Mouse (Mus musculus): ENCODE data around the gene Slc2a10. TPM values are rescaled to one million over a fixed set of nuclear protein-coding genes. Genes with fewer than 3 reads are reported as not detected.

Slc2a10 gene
- polyA plus RNA-seq, 1 experiment from 2014 or later: 3.0 TPM

GRCm38 (mm10) chr2:165475850-165476249, 27.7 kb upstream of the Slc2a10 start:
- Histone ChIP-seq H3K4me3 (ENCODE audit: low read length) (no peak overlapping the region), H3K36me3 (ENCODE audit: control insufficient read depth, insufficient read depth, low read length) (no peaks in the 10 kb centered on the region), H3K9me3 (ENCODE audit: control insufficient read depth, low read length) (no peaks in the 10 kb centered on the region), H3K4me1 (ENCODE audit: control insufficient read depth, insufficient read depth, low read depth, low read length) (no peaks in the 10 kb centered on the region; the same call in 1 of the 2 replicates), H3K27me3 (replicated peaks; ENCODE audit: control insufficient read depth, insufficient read depth, low read length) (no peaks in the 10 kb centered on the region; the same call in 1 of the 2 replicates), H3K4me2 (ENCODE audit: low read length) (no peak overlapping the region), H3K27ac (ENCODE audit: low read depth, low read length) (no peak overlapping the region), H3K9ac (ENCODE audit: low read depth, low read length) (no peak overlapping the region)
- WGBS: 48% methylated on average over 5 of the region's 5 CpGs
- no peak for ATAC-seq

DNA sequence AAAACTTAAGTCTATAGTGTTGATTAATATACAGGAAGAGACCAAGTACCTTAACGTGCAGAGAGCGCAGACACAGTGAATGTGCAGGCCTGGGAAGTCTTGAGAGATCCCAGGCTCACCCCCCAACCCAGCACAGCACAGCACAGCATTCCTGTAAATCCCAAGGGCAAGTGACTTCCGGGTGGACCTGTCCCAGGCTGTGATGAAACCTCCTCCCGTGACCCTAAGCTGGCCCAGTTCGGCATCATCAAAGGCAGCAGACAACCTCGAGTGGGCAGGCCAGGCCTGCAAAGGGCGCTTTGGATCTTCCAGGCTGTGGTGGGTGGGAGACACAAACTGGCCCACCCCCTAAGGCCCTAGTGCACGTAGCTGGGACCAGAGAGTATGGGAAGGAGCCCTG, 21.6 kb upstream of the Slc2a10 start:
- H3K4me2 ChIP-seq (ENCODE audit: low read length): no peak overlapping the region
- no peak overlapping the region for H3K4me3 ChIP-seq (ENCODE audit: low read length)
- 67% methylated on average over 8 of the region's 8 CpGs for WGBS
- no peak for ATAC-seq
- H3K27ac ChIP-seq (ENCODE audit: low read depth, low read length): no peak overlapping the region
- H3K9ac ChIP-seq (ENCODE audit: low read depth, low read length): no peak overlapping the region
- H3K36me3 ChIP-seq (ENCODE audit: control insufficient read depth, insufficient read depth, low read length): no peaks in the 10 kb centered on the region
- H3K27me3 ChIP-seq (replicated peaks; ENCODE audit: control insufficient read depth, insufficient read depth, low read length): no peaks in the 10 kb centered on the region
- H3K9me3 ChIP-seq (ENCODE audit: control insufficient read depth, low read length): no peaks in the 10 kb centered on the region
- peaks cover 7% of the 10 kb centered on the region; the same call in 1 of the 2 replicates for H3K4me1 ChIP-seq (ENCODE audit: control insufficient read depth, insufficient read depth, low read depth, low read length)

DNA sequence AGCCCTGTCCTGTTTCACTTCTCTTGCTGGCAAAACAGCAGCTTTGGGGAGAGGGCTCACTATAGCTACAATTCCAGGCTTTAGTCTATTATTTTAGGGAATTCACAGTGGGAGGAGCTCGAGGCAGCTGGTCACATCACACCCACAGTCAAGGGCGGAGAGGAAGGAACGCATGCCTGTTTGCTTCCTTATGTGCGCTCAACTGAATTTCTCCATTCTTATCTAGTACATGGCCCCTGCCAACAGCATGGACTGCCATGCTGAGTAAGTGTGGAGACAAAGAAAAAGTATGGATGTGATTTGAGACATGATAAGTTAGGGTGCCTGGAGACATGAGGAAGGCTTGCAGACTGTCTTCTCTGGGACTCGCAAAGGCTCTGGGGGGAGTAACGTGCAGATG, 19.4 kb upstream of the Slc2a10 start:
- H3K9ac ChIP-seq (ENCODE audit: low read depth, low read length): no peak overlapping the region
- H3K4me3 ChIP-seq (ENCODE audit: low read length): no peak overlapping the region
- no peak for ATAC-seq
- H3K4me1 ChIP-seq (ENCODE audit: control insufficient read depth, insufficient read depth, low read depth, low read length): peaks cover 9% of the 10 kb centered on the region; the same call in 1 of the 2 replicates
- H3K36me3 ChIP-seq (ENCODE audit: control insufficient read depth, insufficient read depth, low read length): peaks cover 6% of the 10 kb centered on the region
- no peak overlapping the region for H3K4me2 ChIP-seq (ENCODE audit: low read length)
- H3K27ac ChIP-seq (ENCODE audit: low read depth, low read length): no peak overlapping the region
- WGBS: 61% methylated on average over 6 of the region's 6 CpGs
- H3K27me3 ChIP-seq (replicated peaks; ENCODE audit: control insufficient read depth, insufficient read depth, low read length): no peaks in the 10 kb centered on the region
- no peaks in the 10 kb centered on the region for H3K9me3 ChIP-seq (ENCODE audit: control insufficient read depth, low read length)

- H3K9ac ChIP-seq (ENCODE audit: low read depth, low read length): no peak overlapping the region
- H3K4me2 ChIP-seq (ENCODE audit: low read length): no peak overlapping the region
- H3K9me3 ChIP-seq (ENCODE audit: control insufficient read depth, low read length): no peaks in the 10 kb centered on the region
- no peaks in the 10 kb centered on the region for H3K27me3 ChIP-seq (replicated peaks; ENCODE audit: control insufficient read depth, insufficient read depth, low read length)
- peaks cover 9% of the 10 kb centered on the region; the same call in 1 of the 2 replicates for H3K4me1 ChIP-seq (ENCODE audit: control insufficient read depth, insufficient read depth, low read depth, low read length)
- no peak overlapping the region for H3K4me3 ChIP-seq (ENCODE audit: low read length)
- H3K27ac ChIP-seq (ENCODE audit: low read depth, low read length): no peak overlapping the region
- peaks cover 19% of the 10 kb centered on the region for H3K36me3 ChIP-seq (ENCODE audit: control insufficient read depth, insufficient read depth, low read length)
- WGBS: 70% methylated on average over 3 of the region's 3 CpGs
- no peak for ATAC-seq
Observed at GRCm38 (mm10) chr2:165485826-165486225, 17.8 kb upstream of the Slc2a10 start.

- ATAC-seq: peak; percentile 26; the same call in 1 of the 2 replicates
- no peaks in the 10 kb centered on the region for H3K9me3 ChIP-seq (ENCODE audit: control insufficient read depth, low read length)
Observed at GRCm38 (mm10) chr2:165486401-165486800, 17.2 kb upstream of the Slc2a10 start.

GRCm38 (mm10) chr2:165486881-165487535, 16.6 kb upstream of the Slc2a10 start:
- H3K36me3 ChIP-seq (ENCODE audit: control insufficient read depth, insufficient read depth, low read length): peaks cover 19% of the 10 kb centered on the region
- 30% methylated on average over 8 of the region's 8 CpGs for WGBS
- no peak overlapping the region for H3K4me2 ChIP-seq (ENCODE audit: low read length)
- no peak overlapping the region; the same call in 1 of the 2 replicates for H3K27ac ChIP-seq (ENCODE audit: low read depth, low read length)
- peak; percentile 68 for ATAC-seq
- H3K27me3 ChIP-seq (replicated peaks; ENCODE audit: control insufficient read depth, insufficient read depth, low read length): no peaks in the 10 kb centered on the region
- H3K9ac ChIP-seq (ENCODE audit: low read depth, low read length): no peak overlapping the region
- no peaks in the 10 kb centered on the region for H3K9me3 ChIP-seq (ENCODE audit: control insufficient read depth, low read length)
- no peak overlapping the region for H3K4me3 ChIP-seq (ENCODE audit: low read length)
- peaks cover 11% of the 10 kb centered on the region for H3K4me1 ChIP-seq (ENCODE audit: control insufficient read depth, insufficient read depth, low read depth, low read length)

More at GRCm38 (mm10) chr2:165486401-165486800, 17.2 kb upstream of the Slc2a10 start:
- Histone ChIP-seq H3K27me3 (replicated peaks; ENCODE audit: control insufficient read depth, insufficient read depth, low read length) (no peaks in the 10 kb centered on the region), H3K9ac (ENCODE audit: low read depth, low read length) (no peak overlapping the region), H3K4me2 (ENCODE audit: low read length) (no peak overlapping the region), H3K4me1 (ENCODE audit: control insufficient read depth, insufficient read depth, low read depth, low read length) (peaks cover 9% of the 10 kb centered on the region; the same call in 1 of the 2 replicates), H3K4me3 (ENCODE audit: low read length) (no peak overlapping the region), H3K27ac (ENCODE audit: low read depth, low read length) (no peak overlapping the region; the same call in 1 of the 2 replicates), H3K36me3 (ENCODE audit: control insufficient read depth, insufficient read depth, low read length) (peaks cover 19% of the 10 kb centered on the region)
- 65% methylated on average over 5 of the region's 5 CpGs for WGBS

DNA sequence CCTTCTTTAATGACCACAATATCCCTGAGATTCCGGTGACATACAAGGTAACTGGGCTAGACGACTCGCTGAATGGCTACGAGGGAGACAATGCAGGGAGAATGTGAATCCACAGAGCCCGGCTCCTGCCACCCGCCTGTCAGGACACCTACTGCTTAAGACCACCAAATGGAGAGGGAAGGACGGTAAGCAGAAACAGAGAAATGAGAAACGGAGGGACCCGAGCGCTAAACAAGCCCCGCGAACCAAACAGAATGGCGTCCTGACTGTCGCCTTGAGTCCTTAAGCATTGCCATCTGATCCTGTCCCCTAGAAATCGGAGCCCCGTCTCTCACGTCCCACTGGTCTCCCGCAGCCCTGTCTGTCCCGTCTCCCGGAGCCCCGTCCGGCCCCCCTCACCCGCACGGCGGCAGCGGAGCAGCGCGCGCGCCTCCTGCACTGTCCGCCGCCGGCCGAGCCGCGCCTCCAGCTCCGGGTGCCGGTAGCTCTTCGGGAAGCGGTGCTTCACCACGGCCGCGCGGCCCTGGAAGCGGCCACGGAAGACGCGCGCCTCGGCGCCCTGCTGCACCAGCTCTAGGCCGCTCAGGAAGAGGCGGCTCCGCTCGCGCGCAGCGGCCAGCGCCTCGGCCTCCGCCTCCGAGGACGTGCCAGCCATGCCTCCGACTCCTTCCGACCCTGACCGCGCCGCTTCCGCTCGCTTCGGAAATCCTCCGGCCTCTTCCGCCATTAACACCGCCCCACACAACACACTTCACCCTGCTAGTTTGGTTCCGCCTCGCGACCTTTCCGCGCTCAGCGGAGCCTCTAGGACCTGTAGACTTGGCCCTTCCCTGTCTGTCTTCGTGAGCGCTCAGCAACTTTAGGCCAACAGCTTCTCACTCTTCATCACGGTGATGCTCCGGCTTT, 10.7 kb upstream of the Slc2a10 start, which contains the start of gene Trp53rka:
Gene Trp53rka (minus strand): TSS at position 677 of the 906 bp plus-strand sequence.
- under 1% methylated on average over 63 of the region's 84 CpGs for WGBS
- H3K9ac ChIP-seq (ENCODE audit: low read depth, low read length): peak within 1 kb of the TSS; percentile 82
- peaks cover 13% of the 10 kb centered on the region for H3K4me1 ChIP-seq (ENCODE audit: control insufficient read depth, insufficient read depth, low read depth, low read length)
- H3K27ac ChIP-seq (ENCODE audit: low read depth, low read length): peak within 1 kb of the TSS; percentile 85
- peak within 1 kb of the TSS; percentile 66 for H3K4me2 ChIP-seq (ENCODE audit: low read length)
- H3K9me3 ChIP-seq (ENCODE audit: control insufficient read depth, low read length): no peaks in the 10 kb centered on the region
- no peaks in the 10 kb centered on the region for H3K27me3 ChIP-seq (replicated peaks; ENCODE audit: control insufficient read depth, insufficient read depth, low read length)
- H3K4me3 ChIP-seq (ENCODE audit: low read length): peak within 1 kb of the TSS; percentile 73
- H3K36me3 ChIP-seq (ENCODE audit: control insufficient read depth, insufficient read depth, low read length): peaks cover 19% of the 10 kb centered on the region
- peak; percentile 91 for ATAC-seq

- Histone ChIP-seq H3K9ac (ENCODE audit: low read depth, low read length) (peak overlapping the region; percentile 82), H3K27me3 (replicated peaks; ENCODE audit: control insufficient read depth, insufficient read depth, low read length) (no peaks in the 10 kb centered on the region), H3K4me3 (ENCODE audit: low read length) (peak overlapping the region; percentile 73), H3K9me3 (ENCODE audit: control insufficient read depth, low read length) (no peaks in the 10 kb centered on the region), H3K36me3 (ENCODE audit: control insufficient read depth, insufficient read depth, low read length) (peaks cover 18% of the 10 kb centered on the region), H3K4me1 (ENCODE audit: control insufficient read depth, insufficient read depth, low read depth, low read length) (peaks cover 13% of the 10 kb centered on the region), H3K27ac (ENCODE audit: low read depth, low read length) (peak overlapping the region; percentile 85), H3K4me2 (ENCODE audit: low read length) (peak overlapping the region; percentile 66)
- peak; percentile 68 for ATAC-seq
- WGBS: 7% methylated on average over 17 of the region's 17 CpGs
Observed at GRCm38 (mm10) chr2:165493587-165494210, 9.9 kb upstream of the Slc2a10 start.
